Mouse (Mus musculus): Measurements from ENCODE around the gene Odf3l2. TPM values are rescaled to one million over a fixed set of nuclear protein-coding genes. Genes with fewer than 3 reads are reported as not detected.

Odf3l2 gene
- total RNA-seq, 2 experiments from 2014 or later: 14.8 to 17.1 TPM

Other genes starting within 250 kb of the Odf3l2 start
- not detected for gene Vmn2r83, start 177.0 kb downstream of the Odf3l2 start, total RNA-seq (2021)
- 1 to 10 TPM in 1 of 2 experiments, under 1 TPM in 1; 0.84 to 1.2 TPM for gene Plpp2, start 111.9 kb downstream of the Odf3l2 start, total RNA-seq (2021)
- 10 to 100 TPM; 12.6 to 14.8 TPM for gene Mier2, start 90.5 kb downstream of the Odf3l2 start, total RNA-seq (2021)
- gene Theg, start 58.4 kb downstream of the Odf3l2 start, total RNA-seq (2021): not detected
- gene C2cd4c, start 31.7 kb downstream of the Odf3l2 start, total RNA-seq (2021): not detected
- gene Shc2, start 7.8 kb downstream of the Odf3l2 start, total RNA-seq (2021): 1 to 10 TPM; 2.1 to 2.3 TPM
- gene Madcam1, start 18.8 kb upstream of the Odf3l2 start, total RNA-seq (2021): not detected
- 10 to 100 TPM; 19.1 to 19.6 TPM for gene Tpgs1, start 23.6 kb upstream of the Odf3l2 start, total RNA-seq (2021)
- gene Cdc34, start 36.5 kb upstream of the Odf3l2 start, total RNA-seq (2021): 100 to 1,000 TPM; 329 to 332 TPM
- gene Gzmm, start 43.3 kb upstream of the Odf3l2 start, total RNA-seq (2021): 1 to 10 TPM; 4.0 to 4.4 TPM
- gene Bsg, start 58.8 kb upstream of the Odf3l2 start, total RNA-seq (2021): 100 to 1,000 TPM; 513 to 650 TPM
- gene Hcn2, start 70.9 kb upstream of the Odf3l2 start, total RNA-seq (2021): under 1 TPM; 0.67 TPM
- 10 to 100 TPM; 26.7 to 27.2 TPM for gene Polrmt, start 100.8 kb upstream of the Odf3l2 start, total RNA-seq (2021)
- not detected for gene Fgf22, start 109.3 kb upstream of the Odf3l2 start, total RNA-seq (2021)
- gene Rnf126, start 121.2 kb upstream of the Odf3l2 start, total RNA-seq (2021): 10 to 100 TPM; 27.4 to 33.4 TPM
- gene Fstl3, start 131.5 kb upstream of the Odf3l2 start, total RNA-seq (2021): 1 to 10 TPM; 2.0 to 2.1 TPM
- not detected for gene Prss57, start 145.2 kb upstream of the Odf3l2 start, total RNA-seq (2021)
- gene Palm, start 147.8 kb upstream of the Odf3l2 start, total RNA-seq (2021): 10 to 100 TPM; 23.6 to 24.8 TPM
- gene Misp, start 175.3 kb upstream of the Odf3l2 start, total RNA-seq (2021): under 1 TPM in 1 of 2 experiments, not detected in 1; 0.40 TPM
- 10 to 100 TPM; 26.8 to 27.1 TPM for gene Ptbp1, start 208.7 kb upstream of the Odf3l2 start, total RNA-seq (2021)
- gene Prtn3, start 228.7 kb upstream of the Odf3l2 start, total RNA-seq (2021): under 1 TPM in 1 of 2 experiments, not detected in 1; 0.35 TPM
- under 1 TPM; 0.13 to 0.27 TPM for gene Plppr3, start 228.9 kb upstream of the Odf3l2 start, total RNA-seq (2021)
- gene Elane, start 240.5 kb upstream of the Odf3l2 start, total RNA-seq (2021): not detected
- gene Cfd, start 245.1 kb upstream of the Odf3l2 start, total RNA-seq (2021): 100 to 1,000 TPM in 1 of 2 experiments, 10 to 100 TPM in 1; 12.5 to 381 TPM